Mouse (Mus musculus) thymus, postnatal 4 days (tissue): Measurements from ENCODE around the gene R3hdm4.
"Not testable (repeated sequence)": the region's sequence is repeated elsewhere in the genome, so short reads cannot be mapped to it uniquely, and the experiment has no call there.

Source experiments
- DNase-seq: peaks from one replicate; pipeline ENCODE4 v3.0.0; 2021

Gene R3hdm4

DNA sequence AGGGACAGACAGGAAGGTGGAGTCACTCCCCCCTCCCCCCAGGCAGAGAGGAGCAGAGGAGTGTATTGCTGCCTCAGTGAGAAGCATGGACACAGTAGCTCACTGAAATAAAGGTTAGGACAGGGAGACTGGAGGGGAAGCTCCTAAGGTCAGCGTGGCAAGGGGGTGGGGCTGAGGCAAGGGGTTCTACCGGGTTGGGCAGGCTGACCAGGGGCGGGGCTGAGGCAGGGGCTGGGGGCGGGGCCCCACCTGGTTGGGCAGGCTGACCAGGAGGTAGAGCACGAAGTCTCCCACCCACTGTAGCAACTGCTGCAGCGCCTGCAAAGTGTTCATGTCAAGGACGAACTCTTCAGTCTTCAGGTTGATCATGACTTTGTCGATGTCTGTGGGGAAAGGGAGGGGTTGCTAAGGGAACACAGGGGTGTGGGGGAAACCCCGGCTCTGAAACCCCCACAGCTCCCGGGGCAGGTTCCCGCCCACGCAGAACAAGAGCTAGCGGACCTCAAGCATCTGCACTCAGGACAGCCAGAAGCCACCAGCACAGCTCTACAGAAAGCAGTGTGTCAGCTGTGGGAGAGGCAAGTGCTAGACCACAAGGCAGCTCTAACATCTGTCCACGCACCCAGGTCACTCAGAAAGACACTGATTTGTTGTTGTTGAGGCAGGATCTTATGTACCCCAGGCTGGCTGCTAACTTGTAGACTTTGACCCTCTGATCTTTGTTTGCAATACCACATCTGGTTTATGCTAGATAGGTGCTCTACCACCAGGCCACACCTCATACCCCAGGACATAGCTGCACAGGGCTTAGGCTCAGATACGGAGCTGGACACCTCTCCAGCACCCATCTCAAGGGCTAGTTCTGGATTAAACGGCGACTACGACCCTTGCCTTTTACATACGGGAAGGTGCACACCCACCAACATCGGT, 23.4 kb downstream of the R3hdm4 start:
- DNase-seq: no peak

DNA sequence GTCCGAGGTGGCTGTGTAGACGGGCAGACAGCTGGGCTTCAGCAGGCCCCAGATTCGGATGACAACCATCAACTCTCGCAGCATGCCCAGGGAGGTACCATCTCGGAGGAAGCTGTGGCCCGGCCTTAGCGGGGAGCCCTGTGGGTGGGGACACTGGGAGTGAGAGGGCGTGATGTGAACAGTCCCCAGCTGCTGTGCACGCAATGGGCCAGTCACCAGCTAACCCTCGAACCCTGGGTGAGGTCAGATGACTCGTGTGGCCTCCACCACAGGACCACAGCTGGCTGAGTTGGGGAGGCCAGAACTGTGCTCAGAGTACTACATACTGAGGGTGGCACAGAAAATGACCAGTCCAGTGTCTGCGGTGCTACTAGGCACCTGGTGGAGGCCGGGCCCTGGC, 24.2 kb downstream of the R3hdm4 start:
- no peak for DNase-seq

DNA sequence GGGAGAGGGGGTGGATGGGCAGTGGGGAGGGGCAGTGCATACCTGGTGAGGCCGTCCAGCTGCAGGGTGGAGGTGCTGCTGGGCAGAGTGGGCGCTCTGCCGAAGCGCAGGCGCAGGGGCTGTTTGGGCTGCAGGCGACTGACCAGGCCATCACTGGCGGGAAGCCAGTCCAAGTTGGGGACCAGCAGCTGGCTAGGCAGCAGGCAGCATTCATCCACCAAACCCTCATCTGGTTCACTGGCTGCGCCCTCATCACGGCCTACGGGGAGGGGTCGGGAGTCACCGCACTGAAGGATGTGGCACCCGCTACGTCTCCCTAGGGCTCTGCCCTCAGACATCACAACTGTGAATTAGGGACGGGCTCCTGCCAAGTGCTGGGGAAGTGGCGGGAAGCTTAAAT, 24.7 kb downstream of the R3hdm4 start:
- DNase-seq: no peak

DNA sequence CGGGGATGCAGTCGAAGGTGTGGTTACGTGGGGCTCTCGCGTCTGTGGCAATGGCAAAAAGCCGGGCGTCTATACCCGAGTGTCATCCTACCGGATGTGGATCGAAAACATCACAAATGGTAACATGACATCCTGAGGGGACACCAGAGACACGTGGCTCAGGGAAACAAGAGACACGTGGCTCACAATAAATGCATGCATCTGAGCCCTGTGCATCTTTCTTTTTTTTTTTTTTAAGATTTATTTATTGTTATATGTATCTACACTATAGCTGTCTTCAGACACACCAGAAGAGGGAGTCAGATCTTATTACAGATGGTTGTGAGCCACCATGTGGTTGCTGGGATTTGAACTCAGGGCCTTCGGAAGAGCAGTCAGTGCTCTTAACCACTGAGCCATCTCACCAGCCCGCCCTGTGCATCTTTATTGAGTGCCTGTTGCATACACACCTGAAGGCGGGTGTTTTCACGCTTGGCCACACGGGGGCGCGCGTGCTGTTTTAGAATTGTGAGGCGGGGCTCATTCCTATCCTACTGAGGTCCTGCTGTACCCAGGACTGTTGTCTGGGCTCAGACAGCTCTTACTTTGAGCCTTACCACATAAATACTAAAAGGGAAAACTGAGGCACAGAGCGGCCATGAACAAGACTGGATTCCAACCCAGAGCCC, 28.4 kb downstream of the R3hdm4 start:
- DNase-seq: peak; percentile 94

DNA sequence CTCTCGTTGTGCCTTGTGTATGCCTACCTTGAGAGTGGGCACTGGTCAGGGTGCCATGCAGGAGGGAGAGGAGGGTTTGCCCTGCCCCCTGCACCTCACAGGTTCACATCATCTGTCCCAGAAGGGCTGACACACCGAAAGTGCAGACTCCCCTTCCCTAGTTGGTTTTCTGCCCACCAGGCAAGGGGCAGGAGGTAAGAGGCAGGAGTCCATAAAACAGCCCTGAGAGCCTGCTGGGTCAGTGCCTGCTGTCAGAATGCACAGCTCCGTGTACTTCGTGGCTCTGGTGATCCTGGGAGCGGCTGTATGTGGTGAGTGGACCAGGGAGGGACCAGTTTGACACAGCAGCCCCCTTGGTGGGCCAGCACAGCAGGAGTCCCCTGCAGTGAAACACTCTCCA, 30.3 kb downstream of the R3hdm4 start, which contains the start of gene Cfd:
Gene Cfd, plus strand, starts transcription at position 184 of the 400 bp plus-strand sequence.
- no peak for DNase-seq

DNA sequence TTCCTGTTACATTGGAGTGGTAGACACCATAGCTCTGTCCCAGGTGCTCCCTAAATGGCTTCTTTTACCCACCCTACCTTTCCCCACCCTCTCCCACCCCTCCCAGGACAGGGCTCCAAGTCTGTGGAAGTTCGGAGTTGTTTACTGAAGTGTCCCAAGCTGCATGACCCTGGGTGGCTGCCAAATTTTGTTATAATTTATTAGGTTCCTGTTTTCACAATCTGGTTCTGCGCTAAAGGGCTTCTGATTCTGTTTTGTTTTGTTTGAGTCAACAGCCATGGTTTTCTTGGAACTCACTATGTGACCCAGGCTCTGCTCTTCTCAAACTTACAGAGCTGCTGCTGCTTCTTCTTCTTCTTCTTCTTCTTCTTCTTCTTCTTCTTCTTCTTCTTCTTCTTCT, 31.6 kb downstream of the R3hdm4 start:
- no peak for DNase-seq

DNA sequence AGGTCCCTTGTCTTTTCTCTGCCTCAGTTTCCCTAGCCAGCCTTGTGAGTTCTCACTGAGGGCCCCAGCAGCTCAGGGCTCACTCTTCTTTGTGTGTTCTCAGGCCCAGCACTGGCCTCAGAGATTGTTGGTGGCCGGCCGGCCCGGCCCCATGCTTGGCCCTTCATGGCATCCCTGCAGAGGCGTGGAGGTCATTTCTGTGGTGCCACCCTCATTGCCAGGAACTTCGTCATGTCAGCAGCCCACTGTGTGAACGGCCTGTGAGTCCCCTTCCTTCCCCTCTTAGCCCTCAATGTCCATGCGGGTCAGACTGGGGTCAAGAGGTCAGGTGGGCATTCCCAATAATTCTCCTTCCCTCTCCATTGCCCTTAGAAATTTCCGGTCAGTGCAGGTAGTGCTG, 34.4 kb downstream of the R3hdm4 start:
- DNase-seq: no peak

DNA sequence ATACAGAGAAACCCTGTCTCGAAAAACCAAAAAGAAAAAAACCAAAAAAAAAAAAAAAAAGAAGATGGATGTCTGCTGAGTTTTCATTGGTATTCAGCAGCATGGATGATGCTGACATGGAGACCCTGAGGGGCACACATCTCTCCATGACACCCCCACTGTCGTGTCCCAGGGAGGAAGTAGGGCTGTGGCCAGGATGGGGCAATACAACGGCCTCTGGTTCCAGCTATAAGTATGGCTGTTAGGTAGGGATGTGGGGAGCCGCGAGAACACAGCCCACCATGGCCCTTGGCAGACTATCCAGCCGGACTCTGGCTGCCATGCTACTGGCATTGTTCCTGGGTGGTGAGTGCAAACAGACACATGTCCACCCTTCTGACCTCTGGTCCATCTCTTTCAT, 35.0 kb downstream of the R3hdm4 start, which contains the start of gene Elane:
Gene Elane, plus strand, starts transcription at position 194 of the 400 bp plus-strand sequence.
- no peak for DNase-seq

DNA sequence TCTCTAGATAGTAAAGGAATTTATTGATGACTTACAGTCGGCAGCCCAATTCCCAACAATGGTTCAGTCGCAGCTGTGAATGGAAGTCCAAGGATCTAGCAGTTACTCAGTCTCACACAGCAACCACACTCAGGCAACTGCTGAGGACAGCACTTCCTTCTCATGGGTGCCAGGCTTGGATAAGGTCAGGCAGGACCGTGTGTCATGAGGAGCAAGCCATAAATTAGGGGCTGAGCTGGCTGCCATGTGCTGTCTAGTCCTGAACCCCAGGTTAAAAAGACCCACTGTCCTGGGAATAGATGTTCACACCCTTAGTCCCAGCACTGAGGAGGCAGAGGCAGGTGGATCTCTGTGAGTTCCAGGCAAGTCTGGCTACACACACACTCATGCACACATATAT, 36.1 kb downstream of the R3hdm4 start:
- not testable (repeated sequence) for DNase-seq

DNA sequence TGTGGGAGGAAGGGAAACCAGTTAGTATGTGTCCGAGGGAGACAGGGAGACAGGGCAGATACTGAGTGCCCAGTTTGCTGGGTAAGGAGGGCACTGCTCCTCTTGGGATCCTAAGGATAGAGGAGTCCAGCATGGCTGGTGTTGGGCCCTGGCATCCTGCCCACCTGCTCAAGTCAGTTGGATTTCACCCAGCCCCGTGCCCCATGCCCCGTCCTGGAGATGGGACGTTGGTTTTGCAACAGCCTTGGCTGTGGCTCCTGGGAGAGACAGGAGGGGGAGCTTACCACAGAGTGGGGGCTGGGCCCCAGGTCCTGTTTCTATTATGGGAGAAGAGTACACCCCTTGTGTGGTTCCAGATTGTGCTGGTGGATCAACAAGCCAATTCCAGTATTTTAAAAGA, 36.6 kb downstream of the R3hdm4 start:
- DNase-seq: no peak

DNA sequence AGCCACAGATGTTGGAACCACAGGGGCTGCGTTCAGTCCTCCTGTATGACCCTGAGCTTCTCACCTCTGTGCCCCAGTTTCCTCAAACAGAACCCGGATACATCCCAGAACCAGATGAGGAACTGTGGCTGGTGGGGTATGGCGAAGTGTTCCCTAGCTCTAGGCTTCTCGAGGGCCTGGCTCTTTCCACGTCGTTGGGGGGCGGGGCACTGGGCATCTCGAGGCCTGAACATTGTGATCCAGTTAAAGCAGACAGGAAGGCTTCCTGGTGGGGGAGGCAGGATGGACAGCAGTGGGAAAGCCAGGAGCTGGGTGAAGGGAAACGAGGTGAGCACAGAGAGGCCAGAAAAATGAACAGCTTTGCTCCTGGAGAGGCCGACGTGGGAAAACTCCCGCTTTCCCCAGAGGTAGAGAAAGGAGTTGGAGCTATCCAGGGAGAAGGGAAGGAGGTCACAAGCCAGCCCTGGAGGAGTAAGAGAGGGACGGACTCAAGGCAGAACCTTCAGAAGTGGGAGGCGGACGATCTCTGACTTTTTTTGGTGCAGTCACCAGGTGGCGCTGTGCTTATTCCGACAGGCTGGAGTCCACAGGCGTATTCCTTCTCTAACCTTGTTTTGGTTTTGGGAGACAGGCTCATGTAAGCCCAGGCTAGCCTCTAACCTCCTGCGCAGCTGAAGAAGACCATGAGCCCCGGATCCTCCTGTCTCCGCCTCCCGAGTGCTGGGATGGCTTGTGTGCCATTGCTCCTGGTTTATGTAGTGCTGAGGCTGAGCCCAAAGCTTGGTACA, 37.5 kb downstream of the R3hdm4 start:
- DNase-seq: peak; percentile 88

DNA sequence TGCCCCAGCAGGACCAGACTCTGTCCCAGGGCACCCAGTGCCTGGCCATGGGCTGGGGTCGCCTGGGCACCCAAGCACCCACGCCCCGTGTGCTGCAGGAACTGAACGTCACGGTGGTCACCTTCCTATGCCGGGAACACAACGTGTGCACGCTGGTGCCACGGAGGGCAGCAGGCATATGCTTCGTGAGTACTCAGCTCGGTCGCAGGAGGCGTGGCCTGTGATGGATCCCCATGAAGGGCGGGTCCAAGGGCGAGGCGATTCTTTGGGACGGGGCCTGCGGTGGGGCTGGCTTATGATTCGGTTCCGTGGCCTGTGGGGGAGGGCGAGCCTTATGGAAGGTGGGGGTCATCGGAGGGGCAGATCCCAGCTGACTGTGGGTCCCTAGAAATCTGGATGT, 39.0 kb downstream of the R3hdm4 start:
- peak; percentile 42 for DNase-seq

DNA sequence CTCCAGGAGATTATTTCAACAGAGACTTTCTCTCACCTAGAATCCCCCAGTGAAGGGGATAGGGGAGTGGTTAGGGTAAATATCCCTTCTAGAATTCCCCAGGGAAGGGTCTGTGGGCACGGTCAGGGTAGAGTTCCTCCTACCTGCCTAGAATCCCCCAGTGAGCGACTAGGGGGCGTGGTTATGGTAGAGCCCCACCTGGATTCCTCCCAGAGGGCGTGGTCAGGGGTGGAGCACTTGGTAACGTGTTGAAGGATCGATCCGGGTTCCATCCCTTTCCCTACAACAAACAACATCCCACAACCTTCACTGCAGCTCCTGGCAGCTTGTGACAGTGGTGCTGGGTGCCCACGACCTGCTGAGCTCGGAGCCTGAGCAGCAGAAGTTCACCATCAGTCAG, 40.3 kb downstream of the R3hdm4 start:
- no peak for DNase-seq

DNA sequence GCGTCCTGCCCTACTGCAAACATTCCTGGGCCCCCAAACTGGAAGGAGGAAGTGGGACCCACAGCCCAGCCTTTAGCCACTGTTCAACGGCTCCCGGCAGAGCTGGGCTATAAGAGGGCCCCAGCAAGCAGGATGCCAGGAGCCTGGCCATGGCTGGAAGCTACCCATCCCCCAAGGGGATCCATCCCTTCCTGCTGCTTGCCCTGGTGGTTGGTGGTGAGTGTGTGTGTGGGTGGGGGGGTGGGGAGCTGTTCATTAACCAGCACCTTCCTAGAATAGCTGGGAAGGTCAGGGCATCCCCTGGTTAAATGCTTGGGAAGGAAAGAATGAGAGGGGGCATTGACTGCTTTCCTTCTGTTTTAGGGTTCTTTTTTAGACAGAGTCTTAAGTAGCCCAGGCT, 41.5 kb downstream of the R3hdm4 start:
- DNase-seq: no peak

DNA sequence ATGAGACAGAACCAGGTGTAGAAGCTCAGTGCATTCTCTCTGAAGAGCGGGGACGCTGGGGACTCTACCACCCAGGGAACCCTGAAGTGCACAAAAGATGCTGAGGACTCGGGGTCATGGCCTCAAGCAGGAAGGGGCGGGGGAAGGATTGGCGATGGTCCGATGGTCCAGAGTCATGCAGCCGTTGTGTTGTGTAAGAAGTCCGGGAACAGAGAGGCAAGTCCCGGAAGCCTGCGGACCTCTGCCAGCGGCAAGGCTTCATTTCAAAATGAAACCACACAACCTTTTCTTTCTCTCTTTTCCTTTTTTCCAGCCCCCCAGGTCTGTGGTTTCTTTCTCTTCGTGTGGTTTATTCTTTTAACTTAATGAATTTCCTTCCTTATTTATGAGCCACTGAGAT, 43.3 kb downstream of the R3hdm4 start:
- no peak for DNase-seq

DNA sequence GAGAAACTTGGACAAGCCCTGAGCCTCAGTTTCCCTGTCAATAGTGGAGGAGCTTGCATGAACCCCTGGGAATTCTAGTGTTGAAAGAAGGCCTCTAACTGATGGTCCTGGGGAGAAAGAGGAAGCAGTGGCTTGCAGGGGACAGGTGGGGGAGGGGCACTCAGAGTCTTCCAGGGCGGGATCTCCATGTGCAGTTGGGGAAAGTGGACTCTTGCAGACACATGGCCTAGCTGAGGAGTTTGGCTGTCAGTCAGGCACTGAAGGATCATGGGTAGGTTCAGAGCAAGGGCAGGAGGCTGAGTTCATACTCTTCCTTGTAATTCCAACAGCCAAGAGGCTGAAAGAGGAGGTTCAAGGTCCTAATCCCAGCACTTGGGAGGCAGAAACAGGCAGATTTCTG, 43.8 kb downstream of the R3hdm4 start:
- DNase-seq: no peak

DNA sequence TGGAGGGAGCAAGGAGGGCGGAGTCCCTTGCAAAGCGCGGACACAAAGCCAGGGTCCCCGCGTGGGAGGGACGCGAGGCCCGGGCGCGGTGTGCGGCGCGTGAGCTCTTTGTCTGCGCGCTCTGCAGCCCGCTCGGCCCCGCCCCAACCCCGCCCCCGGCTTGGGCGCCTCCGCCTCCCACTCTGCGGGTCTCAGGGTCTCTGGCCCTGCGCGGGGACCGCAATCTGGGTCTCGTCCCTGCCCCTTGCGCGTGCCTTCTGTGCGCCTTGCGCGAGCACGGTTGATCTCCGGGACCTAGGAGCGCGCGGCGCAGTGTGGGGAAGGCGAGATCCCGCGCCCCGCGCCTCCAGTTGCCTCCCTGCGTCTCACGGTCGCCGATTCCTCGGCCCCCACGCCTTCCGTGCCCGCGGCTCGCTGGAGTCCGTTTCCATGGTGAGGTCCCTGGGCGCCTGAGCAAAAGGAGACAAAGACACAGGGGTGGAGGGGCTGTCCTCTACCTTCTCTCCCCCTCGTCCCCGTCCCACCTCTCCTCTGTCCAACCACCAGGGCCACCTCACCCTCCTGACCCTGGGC, 46.6 kb downstream of the R3hdm4 start, which contains the start of the genes Prtn3 and Plppr3:
Gene Prtn3, plus strand, starts transcription at position 187 of the 573 bp plus-strand sequence.
Gene Plppr3, minus strand, starts transcription at position 345 of the 573 bp plus-strand sequence.
- DNase-seq: peak; percentile 55

DNA sequence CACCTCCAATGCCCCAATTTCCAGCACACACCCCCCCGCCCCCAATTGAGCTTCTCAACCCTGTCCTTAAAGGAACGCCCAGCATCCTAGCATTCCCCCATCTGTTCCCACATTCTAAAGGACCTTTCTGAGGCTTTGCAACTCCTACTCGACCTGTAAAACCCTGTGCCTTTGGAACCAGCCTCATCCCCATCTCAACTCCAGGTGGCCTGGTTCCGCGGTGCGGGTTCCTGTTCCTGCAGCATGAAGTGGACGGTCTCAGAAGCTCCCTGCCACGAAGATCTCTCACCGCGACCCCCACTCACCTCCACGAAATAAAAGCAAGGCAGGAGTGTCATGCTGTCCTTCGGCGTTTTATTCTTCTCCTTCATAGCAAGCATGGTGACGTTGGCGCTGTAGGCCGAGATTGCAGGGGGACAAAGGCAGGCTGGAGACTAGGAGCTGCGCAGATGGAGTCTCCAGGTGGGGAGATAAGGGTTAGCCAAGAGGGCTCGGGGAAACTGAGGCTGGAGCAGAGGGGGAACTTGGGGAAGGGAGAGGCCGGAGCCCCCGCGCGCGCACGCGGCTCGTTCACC, 47.2 kb downstream of the R3hdm4 start:
- no peak for DNase-seq

DNA sequence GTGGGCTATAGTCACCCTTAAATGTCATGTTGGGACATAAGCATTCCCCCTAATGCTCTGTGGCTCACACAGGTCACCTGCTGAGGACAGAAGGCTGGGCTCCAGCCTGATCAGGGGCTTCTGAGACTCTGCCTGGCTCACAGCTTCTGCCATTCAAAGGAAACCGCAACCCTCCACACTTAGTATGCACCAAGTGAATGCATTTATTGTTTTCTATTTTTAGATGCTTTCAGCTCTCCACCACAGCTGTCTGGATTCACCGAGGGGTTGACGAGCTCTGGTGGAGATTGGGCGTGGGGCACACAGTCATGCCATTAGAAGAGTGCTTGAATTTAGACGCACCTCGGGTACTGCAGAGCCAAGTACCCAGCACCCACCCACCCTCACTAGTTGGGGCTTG, 47.7 kb downstream of the R3hdm4 start:
- no peak for DNase-seq

DNA sequence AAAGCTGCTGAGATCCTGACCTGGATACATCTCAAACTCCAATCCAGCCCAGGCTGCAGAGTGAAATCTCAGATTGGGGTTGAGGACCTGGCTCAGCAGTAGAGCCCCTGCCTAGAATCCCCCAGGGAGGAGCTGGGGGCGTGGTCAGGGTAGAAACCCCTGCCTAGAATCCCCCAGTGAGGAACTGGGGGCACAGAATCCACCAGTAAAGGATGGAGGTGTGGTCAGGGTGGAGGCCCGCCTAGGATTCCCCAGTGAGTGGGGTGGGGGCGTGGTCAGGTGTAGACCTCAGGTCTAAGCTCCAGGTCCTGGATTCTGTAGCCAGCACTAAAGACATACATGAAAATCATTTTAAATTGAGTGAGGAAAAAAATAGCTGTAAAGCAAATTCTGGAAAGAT, 48.1 kb downstream of the R3hdm4 start:
- DNase-seq: peak; percentile 23

DNA sequence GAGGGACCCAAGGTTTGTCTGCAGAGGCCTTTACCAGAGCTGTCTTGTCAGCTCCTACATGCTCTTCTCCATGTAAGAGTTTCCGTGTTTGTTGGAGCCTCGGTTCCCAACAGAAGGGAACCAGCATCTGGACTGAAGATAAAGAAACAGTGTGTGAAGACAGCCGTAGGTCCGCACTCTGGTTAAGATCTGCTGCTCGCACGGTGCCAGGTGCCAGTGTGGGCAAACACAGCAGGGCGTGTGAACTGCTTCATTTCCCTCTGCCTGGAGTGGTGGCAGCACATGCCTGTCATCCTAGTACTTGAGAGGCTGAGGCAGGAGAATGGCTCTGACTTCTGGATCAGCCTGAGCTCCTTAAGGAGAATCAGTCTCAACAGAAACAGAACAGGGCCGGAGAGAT, 49.2 kb downstream of the R3hdm4 start:
- no peak for DNase-seq

DNA sequence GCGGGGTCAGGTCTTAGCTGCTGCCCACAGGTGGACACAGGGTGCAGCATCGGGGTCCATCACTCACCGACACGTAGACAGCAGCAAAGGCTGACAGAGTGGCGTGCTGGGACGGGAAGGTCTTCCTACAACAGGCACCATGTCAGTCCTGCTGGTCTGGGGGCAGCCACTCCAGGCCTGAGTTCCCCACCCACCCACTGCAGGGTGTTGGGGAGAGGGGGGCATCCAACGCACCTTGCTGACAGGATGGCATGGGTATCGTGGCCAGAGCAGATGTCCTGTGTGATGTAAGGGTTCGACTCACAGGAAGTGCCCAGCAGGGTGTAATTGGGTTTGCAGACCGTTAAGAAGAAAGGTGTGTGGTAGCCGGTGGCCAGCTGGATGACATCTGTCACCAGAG, 54.4 kb downstream of the R3hdm4 start:
- DNase-seq: no peak
